Mouse (Mus musculus): ENCODE measurements at regions not wholly inside any gene's neighbourhood (a gene's known extent, or its start where the extent isn't known, plus 50 kb on each side); places are given as distances from the start of the nearest gene placed in this dataset.

- DNase-seq, result no peak
Measured at GRCm38 (mm10) chr13:82366768-82367167, 583.9 kb downstream of the Cetn3 start.

GRCm38 (mm10) chr13:82371579-82371978 is 588.7 kb downstream of the Cetn3 start:
- no peak for DNase-seq

- DNase-seq, result no peak
Measured at GRCm38 (mm10) chr13:82372612-82373011, 589.7 kb downstream of the Cetn3 start.

- DNase-seq, result no peak
Measured at GRCm38 (mm10) chr13:82392908-82393307, 610.0 kb downstream of the Cetn3 start.

DNA sequence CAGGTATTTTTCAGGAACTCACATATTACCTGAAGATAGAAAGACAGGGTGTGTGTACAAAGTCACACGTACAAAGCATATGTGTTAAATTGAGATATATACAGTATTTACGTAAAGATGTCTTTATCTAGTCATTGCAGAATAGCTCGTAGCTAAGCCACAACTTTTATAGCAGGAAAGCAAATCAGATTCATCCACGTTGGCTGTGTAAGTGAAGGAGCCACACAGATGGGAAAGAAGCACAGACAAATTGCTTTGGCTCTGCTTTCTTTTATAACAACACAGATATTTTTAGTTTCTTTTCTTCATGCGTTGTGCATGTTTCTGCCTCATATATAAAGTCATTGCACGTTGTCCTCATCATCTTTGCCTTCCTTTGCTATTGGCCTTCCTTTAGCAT is 610.6 kb downstream of the Cetn3 start:
- no peak for DNase-seq

- no peak for DNase-seq
Measured at GRCm38 (mm10) chr13:82413677-82414076, 630.8 kb downstream of the Cetn3 start.

DNA sequence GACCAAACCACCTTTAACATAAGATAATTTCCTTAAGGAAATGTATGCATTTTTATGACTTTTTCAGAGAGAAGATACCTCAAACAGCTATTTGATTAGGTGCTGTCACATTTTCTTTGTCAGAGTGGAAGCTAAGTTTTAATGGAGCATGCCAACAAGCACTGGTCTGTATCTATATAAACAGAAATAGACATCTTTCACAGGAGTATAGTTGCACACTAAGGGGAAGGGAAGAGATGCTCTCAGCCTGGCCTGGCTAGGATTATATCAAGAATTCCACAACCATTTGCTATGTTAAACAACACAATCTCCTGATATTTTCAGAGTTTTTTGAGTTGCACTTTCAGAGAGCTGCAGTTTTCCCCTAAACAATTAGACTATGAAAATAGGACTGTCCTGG is 638.1 kb downstream of the Cetn3 start:
- DNase-seq, result no peak

- no peak for DNase-seq
Measured at GRCm38 (mm10) chr13:82423911-82424654, 641.2 kb downstream of the Cetn3 start.

DNA sequence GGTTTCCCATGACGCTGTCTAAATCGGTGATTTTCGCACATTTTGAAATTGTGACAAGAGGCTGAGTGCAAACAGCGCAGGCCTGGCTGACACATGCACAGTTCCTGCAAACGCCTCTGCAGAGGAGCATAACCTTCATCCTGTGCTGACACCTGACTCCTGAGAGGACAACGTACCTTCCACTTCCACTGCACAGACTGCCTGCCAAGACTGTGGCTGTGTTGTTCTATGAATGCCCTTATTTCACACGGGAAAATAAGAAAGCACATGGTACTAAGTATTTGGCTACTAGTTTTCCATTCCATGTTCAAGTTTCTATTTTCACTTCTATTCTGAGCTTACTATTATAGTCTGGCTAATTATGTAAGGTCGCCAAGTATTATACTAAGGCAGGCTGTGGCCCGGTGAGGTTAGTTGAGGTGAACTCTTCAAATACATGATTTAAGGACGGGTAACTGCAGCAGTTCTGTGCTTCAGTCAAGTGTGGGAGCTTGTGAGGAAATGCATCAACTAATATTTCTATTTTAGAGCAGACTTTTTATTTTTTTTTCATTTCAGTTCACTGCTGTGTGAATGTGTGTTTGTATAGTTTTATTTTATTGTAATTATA is 642.0 kb downstream of the Cetn3 start:
- DNase-seq, result no peak

DNA sequence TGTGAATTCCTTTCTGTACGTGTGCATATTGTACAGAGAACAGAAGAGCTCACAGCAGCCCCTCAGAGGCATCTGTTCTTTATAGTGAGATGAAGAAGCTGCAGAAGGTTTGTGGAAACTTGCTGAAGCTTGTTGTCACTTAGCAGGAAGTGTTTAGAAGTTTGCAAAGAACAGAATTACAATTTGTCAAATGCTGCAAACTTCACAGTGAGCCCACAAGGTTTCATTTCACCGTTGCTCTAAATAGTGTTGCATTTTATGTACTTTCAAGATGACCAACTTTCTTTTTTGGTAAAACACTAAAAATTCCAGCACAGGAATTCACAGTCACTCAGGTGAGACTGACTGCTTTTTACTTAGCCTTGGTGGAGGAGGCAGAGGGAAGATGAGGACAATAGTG is 649.5 kb downstream of the Cetn3 start:
- DNase-seq, result no peak

- DNase-seq, result no peak
Measured at GRCm38 (mm10) chr13:82439294-82439693, 656.4 kb downstream of the Cetn3 start.

DNA sequence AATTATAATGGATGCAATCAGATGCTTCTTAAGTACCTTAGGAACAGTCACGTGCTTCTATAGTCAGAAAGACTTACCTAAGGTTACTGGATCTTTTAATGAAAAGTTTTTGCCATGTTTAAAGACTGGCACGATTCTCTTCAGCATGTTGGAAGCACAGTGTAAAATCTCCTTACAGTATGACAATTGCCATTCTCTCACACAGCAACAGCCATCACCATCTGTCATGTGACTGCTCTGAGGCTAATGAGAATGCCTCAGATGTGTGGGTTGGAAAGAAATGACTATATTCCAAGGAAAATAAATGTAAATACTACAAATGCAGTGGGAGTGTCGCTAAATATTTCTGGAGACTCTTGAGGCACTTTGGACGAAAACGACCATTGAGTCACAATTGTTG is 670.8 kb downstream of the Cetn3 start:
- DNase-seq, result no peak

DNA sequence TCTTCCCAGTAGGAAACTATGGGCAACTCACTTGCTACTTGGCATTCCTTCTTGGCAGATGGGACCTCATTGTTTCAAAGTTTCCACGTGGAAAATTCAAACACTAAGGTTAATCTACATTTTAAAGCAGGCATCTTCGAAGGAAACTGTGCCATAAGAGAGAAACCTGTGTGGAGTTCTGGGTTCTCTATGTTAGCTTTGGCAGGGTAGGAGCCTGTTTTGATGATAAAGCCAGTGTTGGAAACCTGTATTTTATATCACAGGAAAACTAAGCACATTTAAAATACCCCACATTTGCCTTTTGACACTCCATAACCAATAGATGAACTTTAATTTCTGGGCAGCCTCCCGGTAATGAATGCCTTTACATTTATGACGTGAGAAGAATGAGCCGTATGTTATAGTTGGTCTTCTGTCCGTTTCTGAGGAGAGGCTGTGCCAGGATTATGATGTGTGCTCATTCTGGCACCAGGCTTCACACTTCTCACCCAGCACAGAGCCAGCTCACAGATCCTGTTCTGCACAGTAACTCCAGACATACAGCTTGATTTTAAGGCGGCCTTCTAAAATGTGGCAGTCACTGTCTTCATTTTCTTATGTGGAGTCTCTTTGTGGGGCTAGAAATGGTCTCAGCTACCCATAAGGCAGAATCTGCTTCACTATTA is 700.5 kb downstream of the Cetn3 start:
- DNase-seq, result no peak

- no peak for DNase-seq
Measured at GRCm38 (mm10) chr13:82496606-82497005, 713.7 kb downstream of the Cetn3 start.

- DNase-seq, result peak; percentile 58
Measured at GRCm38 (mm10) chr13:82508176-82508575, 725.3 kb downstream of the Cetn3 start.

- DNase-seq, result no peak
Measured at GRCm38 (mm10) chr13:82509512-82509911, 726.6 kb downstream of the Cetn3 start.

All from layer of hippocampus, adult 9-11 months (tissue).